Mouse (Mus musculus) 3T3-L1 (cell line): ENCODE measurements around the gene Hbb-y.
"Not testable (repeated sequence)": the region's sequence is repeated elsewhere in the genome, so short reads cannot be mapped to it uniquely, and the experiment has no call there.

Experiments used
- DNase-seq: peaks from one replicate; pipeline ENCODE4 v3.0.0-alpha.2; 2015; ENCODE audit warnings: low read depth, low spot score

Hbb-y gene

GRCm38 (mm10) chr7:103853090-103853489 is at the start of gene Hbb-y:
Gene Hbb-y, minus strand, starts transcription at chr7:103853216.
- DNase-seq: no peak

- DNase-seq: no peak
Measured at GRCm38 (mm10) chr7:103894385-103894784, 41.4 kb upstream of the Hbb-y start, which contains the start of gene Olfr64. Gene Olfr64, minus strand, starts transcription at chr7:103894485.

DNA sequence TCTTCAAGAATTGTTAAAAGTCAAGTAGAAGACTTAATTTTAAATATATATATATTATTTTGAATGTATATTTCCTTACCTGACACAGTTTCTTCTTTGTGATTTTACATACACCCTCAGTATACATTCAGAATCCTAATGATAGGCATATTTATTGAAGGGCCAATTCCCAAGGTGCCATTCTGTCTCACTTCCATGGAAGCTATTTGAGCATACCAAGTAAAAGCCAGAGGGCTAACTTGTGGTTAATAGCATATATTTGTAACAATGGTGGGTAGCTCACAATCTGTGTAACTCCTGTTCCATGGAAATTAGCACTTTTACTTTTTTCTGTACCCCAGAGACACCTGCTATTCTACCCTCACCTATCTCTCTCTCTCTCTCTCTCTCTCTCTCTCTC is 33.1 kb upstream of the Hbb-y start, which contains the start of gene Olfr66:
TSS of gene Olfr66 (minus strand) at position 101 of the 400 bp plus-strand sequence.
- no peak for DNase-seq

DNA sequence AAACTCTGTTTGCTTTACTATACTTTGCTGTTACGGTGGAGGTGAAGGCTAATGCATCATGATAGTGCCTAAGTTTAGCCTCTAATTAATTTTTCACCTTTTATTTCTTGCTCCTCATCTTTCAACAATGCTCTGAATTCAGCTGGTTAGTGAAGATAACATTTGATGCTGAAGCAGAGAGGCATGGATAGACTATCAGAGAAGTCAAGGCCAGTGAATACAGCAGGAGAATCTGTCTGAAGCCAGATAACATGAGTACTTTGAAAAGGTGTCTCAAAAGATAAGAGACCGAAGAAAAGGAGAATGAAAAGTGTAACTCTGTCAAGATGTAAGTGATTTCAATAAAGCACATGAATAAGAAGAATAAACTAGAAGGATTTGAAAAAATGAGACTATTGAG is 24.1 kb upstream of the Hbb-y start:
- no peak for DNase-seq

GRCm38 (mm10) chr7:103874451-103874850 is 21.4 kb upstream of the Hbb-y start:
- DNase-seq: peak; percentile 1

- DNase-seq: peak; percentile 35
Measured at GRCm38 (mm10) chr7:103873064-103873463, 20.0 kb upstream of the Hbb-y start.

DNA sequence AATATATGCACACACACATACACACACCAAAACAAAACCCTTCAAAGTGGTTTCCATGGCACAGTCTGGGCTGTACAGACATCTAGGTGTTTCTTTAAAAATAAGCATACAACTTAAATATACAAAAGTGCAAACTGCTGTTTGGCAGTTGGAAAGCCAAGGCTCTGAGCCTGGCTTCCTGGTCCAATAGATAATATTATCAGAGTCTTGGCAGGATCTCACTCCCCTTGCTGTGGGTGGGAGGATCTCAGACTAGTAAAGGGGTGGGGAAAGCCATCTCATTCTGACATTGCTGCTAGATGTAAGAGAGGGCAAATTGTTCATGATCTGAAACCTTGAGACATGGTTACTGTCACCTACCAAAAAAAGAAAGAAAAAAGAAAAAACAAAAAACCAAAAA is 17.7 kb upstream of the Hbb-y start:
- DNase-seq: no peak

GRCm38 (mm10) chr7:103865716-103866115 is 12.7 kb upstream of the Hbb-y start:
- no peak for DNase-seq

GRCm38 (mm10) chr7:103861531-103861930 is 8.5 kb upstream of the Hbb-y start:
- DNase-seq: no peak

GRCm38 (mm10) chr7:103860855-103861254 is 7.8 kb upstream of the Hbb-y start:
- peak; percentile 92 for DNase-seq

GRCm38 (mm10) chr7:103859076-103859475 is 6.1 kb upstream of the Hbb-y start:
- no peak for DNase-seq

DNA sequence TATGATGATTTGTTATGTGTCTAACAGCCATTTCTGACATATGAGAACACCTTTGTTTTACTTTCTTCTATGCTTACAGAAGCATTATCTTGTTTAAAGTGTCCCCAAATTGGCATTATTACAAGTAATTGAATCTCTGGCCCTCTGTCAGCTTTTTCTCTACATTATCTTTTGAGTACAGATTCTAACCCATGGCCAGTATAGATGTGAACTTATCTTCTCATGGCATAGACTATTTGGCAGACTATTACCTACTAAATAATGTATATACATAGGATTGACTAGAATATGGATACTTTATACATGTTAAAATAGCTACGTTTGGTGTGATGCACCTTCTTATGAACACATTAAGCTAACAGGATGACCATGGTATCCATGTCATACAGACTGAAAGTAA is 1.7 kb upstream of the Hbb-y start:
- DNase-seq: no peak

- no peak for DNase-seq
Measured at GRCm38 (mm10) chr7:103844525-103845325, 8.3 kb downstream of the Hbb-y start.

- no peak for DNase-seq
Measured at GRCm38 (mm10) chr7:103843034-103843433, 10.0 kb downstream of the Hbb-y start, which contains the start of gene Hbb-bh1. Gene Hbb-bh1, minus strand, starts transcription at chr7:103843164.

GRCm38 (mm10) chr7:103840268-103840667 is 12.7 kb downstream of the Hbb-y start, which contains the start of gene Hbb-bh2:
Gene Hbb-bh2, minus strand, starts transcription at chr7:103840520.
- DNase-seq: no peak

GRCm38 (mm10) chr7:103827808-103828207 is 25.2 kb downstream of the Hbb-y start, which contains the start of gene Hbb-bs:
Gene Hbb-bs, minus strand, starts transcription at chr7:103828096.
- no peak for DNase-seq

DNA sequence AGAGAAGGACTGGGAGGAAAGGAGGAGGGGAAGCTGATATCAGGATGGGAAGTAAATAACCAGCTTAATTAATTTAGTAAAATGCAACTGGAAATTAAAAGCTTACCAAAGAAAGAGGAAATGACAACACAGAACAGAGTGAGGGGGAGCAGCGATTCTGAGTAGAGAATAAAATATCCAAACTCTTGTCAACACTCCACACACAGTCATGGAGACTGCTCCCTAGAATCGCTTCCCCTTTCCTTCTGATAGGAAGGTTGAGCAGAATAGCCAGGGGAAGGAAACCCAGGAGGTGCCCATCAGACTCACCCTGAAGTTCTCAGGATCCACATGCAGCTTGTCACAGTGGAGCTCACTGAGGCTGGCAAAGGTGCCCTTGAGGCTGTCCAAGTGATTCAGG is 25.9 kb downstream of the Hbb-y start:
- not testable (repeated sequence) for DNase-seq

GRCm38 (mm10) chr7:103826255-103826887 is 26.6 kb downstream of the Hbb-y start:
- DNase-seq: no peak

- DNase-seq: no peak
Measured at GRCm38 (mm10) chr7:103825536-103826254, 27.3 kb downstream of the Hbb-y start.

DNA sequence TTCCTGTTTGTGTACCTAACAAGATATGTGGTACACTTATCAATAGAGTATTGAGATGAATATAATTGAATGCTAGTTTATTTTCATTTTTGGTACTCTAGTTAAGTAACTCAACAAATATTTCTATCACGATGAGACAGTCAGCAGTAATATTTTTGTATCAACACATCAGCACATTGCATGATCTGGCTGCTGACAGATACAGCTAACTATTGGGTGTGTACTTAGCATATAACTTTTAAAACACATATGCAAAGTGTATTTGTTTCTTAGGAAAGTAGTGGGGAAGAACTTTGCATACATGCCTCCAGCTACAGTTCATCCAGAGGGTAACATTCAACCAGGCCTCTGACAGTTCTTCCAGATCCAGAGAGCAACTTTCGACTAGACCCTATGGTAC is 28.4 kb downstream of the Hbb-y start:
- no peak for DNase-seq

- DNase-seq: not testable (repeated sequence)
Measured at GRCm38 (mm10) chr7:103815085-103815484, 37.9 kb downstream of the Hbb-y start.

DNA sequence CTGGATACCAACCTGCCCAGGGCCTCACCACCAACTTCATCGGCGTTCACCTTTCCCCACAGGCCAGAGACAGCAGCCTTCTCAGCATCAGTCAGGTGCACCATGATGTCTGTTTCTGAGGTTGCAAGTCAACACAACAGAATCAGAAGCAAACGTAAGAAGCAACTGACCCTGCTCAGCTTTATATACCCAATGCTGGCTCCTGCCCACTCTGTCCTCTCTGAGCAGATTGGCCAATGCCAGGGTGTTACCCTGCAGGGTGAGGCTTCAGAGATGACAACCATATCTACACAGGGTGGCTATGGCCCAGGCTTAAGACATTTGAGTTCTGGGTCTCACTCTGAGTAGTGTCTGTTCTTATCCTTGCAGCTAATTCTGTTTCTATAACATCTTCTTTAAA is 39.2 kb downstream of the Hbb-y start, which contains the start of gene Hbb-bt:
TSS of gene Hbb-bt (minus strand) at position 231 of the 400 bp plus-strand sequence.
- DNase-seq: no peak
